Mouse (Mus musculus) left cerebral cortex, postnatal 14 days (tissue): ENCODE results near the gene Cdc37l1. TPM values are rescaled to one million over a fixed set of nuclear protein-coding genes. Genes with fewer than 3 reads are reported as not detected.

Experiments
- DNase-seq, 2 experiments: peaks; one replicate each; pipeline ENCODE4 v3.0.0; 2021 to 2022; ENCODE audit warnings: low spot score in 2 of 2, mixed read lengths in 1 of 2
- intact Hi-C: fragments of 180-260 bp; cut with DNase I; formaldehyde crosslinking; loops from one replicate; pipeline ENCODE4 v1.15.1; 2025
- total RNA-seq, 2 experiments: library from RNA; stranded (reverse); gene quantifications; 2 replicates each; pipeline ENCODE4 v1.2.3; 2021

Gene Cdc37l1
- total RNA-seq, 2 experiments from 2014 or later: 81.8 to 83.5 TPM

GRCm38 (mm10) chr19:29040206-29040605 lies 50.1 kb downstream of the Cdc37l1 start:
- no peak for DNase-seq
- intact Hi-C loops: loop anchor here (10.0 kb wide), 1 partner anchor 265 kb away; no protein-coding TSS in a partner anchor

- intact Hi-C loops: loop anchor here (10.0 kb wide), 1 partner anchor 267 kb away; no protein-coding TSS in a partner anchor
- no peak for DNase-seq
These were observed 52.0 kb downstream of the Cdc37l1 start for GRCm38 (mm10) chr19:29042143-29042542.

- no peak for DNase-seq
- intact Hi-C loops: loop anchor here (10.0 kb wide), 1 partner anchor 268 kb away; no protein-coding TSS in a partner anchor
These were observed 52.5 kb downstream of the Cdc37l1 start for GRCm38 (mm10) chr19:29042647-29043046.

GRCm38 (mm10) chr19:29044353-29044768 lies 54.2 kb downstream of the Cdc37l1 start:
- DNase-seq: no peak
- intact Hi-C loops: loop anchor here (10.0 kb wide), 1 partner anchor 270 kb away; no protein-coding TSS in a partner anchor

- intact Hi-C loops: loop anchor here (5.0 to 10.0 kb wide), 2 partner anchors 53 to 271 kb away; partner anchors contain the start of gene Cdc37l1
These were observed 55.2 kb downstream of the Cdc37l1 start for GRCm38 (mm10) chr19:29045369-29045768.

GRCm38 (mm10) chr19:29045956-29046650 lies 56.0 kb downstream of the Cdc37l1 start:
- intact Hi-C loops: loop anchor here (5.0 to 10.0 kb wide), 2 partner anchors 54 to 271 kb away; partner anchors contain the start of gene Cdc37l1
- no peak for DNase-seq

More at GRCm38 (mm10) chr19:29045369-29045768, 55.2 kb downstream of the Cdc37l1 start:
- no peak for DNase-seq

GRCm38 (mm10) chr19:29046961-29047333 lies 56.8 kb downstream of the Cdc37l1 start:
- intact Hi-C loops: loop anchor here (1.0 to 10.0 kb wide), 3 partner anchors 55 to 272 kb away; partner anchors contain the start of genes Cdc37l1 and Jak2
- no peak for DNase-seq

GRCm38 (mm10) chr19:29047334-29048170 lies 57.4 kb downstream of the Cdc37l1 start, which contains the start of gene Ak3:
Gene Ak3 (minus strand): TSS chr19:29047961.
- peak; percentile 67 to 69 for DNase-seq

GRCm38 (mm10) chr19:29049401-29050075 lies 59.4 kb downstream of the Cdc37l1 start:
- intact Hi-C loops: loop anchor here (5.0 to 10.0 kb wide), 2 partner anchors 57 to 275 kb away; partner anchors contain the start of gene Cdc37l1
- DNase-seq: no peak

More at GRCm38 (mm10) chr19:29047334-29048170, 57.4 kb downstream of the Cdc37l1 start, which contains the start of gene Ak3:
- intact Hi-C loops: loop anchor here (1.0 to 10.0 kb wide), 3 partner anchors 55 to 273 kb away; partner anchors contain the start of genes Cdc37l1 and Jak2

GRCm38 (mm10) chr19:29050186-29050980 lies 60.2 kb downstream of the Cdc37l1 start:
- intact Hi-C loops: no loop called here
- no peak for DNase-seq

- DNase-seq: no peak
- intact Hi-C loops: no loop called here
These were observed 62.6 kb downstream of the Cdc37l1 start for GRCm38 (mm10) chr19:29052786-29053185.

GRCm38 (mm10) chr19:29054594-29054993 lies 64.4 kb downstream of the Cdc37l1 start:
- DNase-seq: no peak
- intact Hi-C loops: no loop called here

GRCm38 (mm10) chr19:29055469-29055868 lies 65.3 kb downstream of the Cdc37l1 start:
- intact Hi-C loops: no loop called here
- DNase-seq: no peak

- intact Hi-C loops: no loop called here
- no peak for DNase-seq
These were observed 68.6 kb downstream of the Cdc37l1 start for GRCm38 (mm10) chr19:29058741-29059140.

- intact Hi-C loops: loop anchor here (5.0 to 10.0 kb wide), 2 partner anchors 193 to 445 kb away; partner anchors contain the start of gene Jak2
- no peak for DNase-seq
These were observed 69.5 kb downstream of the Cdc37l1 start for GRCm38 (mm10) chr19:29059688-29060087.

GRCm38 (mm10) chr19:29060299-29060698 lies 70.1 kb downstream of the Cdc37l1 start:
- DNase-seq: no peak
- intact Hi-C loops: loop anchor here (5.0 to 10.0 kb wide), 2 partner anchors 192 to 445 kb away; partner anchors contain the start of gene Jak2

GRCm38 (mm10) chr19:29063009-29063408 lies 72.9 kb downstream of the Cdc37l1 start:
- no peak for DNase-seq
- intact Hi-C loops: loop anchor here (5.0 to 10.0 kb wide), 2 partner anchors 189 to 442 kb away; partner anchors contain the start of gene Jak2
